Mouse (Mus musculus) liver, embryonic 14.5 days (tissue): ENCODE results near the gene 4931414P19Rik.

Experiments used
- CTCF ChIP-seq: IDR thresholded peaks from 2 replicates; pipeline ENCODE4 v1.5.1; 2016; ENCODE audit warnings: antibody characterized with exemption, low read depth, control low read depth
- EP300 ChIP-seq: IDR thresholded peaks from 2 replicates; pipeline ENCODE4 v1.6.1; 2016; ENCODE audit warnings: antibody characterized with exemption, low read depth

- no peak for TF ChIP-seq CTCF
- no peak for TF ChIP-seq EP300
Observed at GRCm38 (mm10) chr14:54630583-54631239, 24.9 kb upstream of the 4931414P19Rik start.
